Mouse (Mus musculus) forebrain, embryonic 16.5 days (tissue): Measurements from ENCODE around the gene Baiap2l1. TPM values are rescaled to one million over a fixed set of nuclear protein-coding genes. Genes with fewer than 3 reads are reported as not detected.

Source experiments
- ATAC-seq: fragments of 200-750 bp; cut with Nextera tagmentation; 2 replicates; pipeline ENCODE4 v1.8.0; 2017; ENCODE audit warnings: mild to moderate bottlenecking, moderate library complexity
- H3K27ac ChIP-seq: fragments of 300-500 bp; sonication (generic); 2 replicates; pipeline ENCODE4 v1.5.1; 2014; ENCODE audit warnings: low read length, control low read depth
- H3K27me3 ChIP-seq: fragments of 300-500 bp; sonication (generic); replicated peaks from 2 replicates; pipeline ENCODE4 v1.6.1; 2014; ENCODE audit warnings: low read length; ENCODE audit not compliant: control insufficient read depth, insufficient read depth
- H3K36me3 ChIP-seq: fragments of 300-500 bp; sonication (generic); 2 replicates; pipeline ENCODE4 v1.6.1; 2014; ENCODE audit not compliant: control insufficient read depth, insufficient read depth
- H3K4me1 ChIP-seq: fragments of 300-500 bp; sonication (generic); replicated peaks from 2 replicates; pipeline ENCODE4 v1.6.1; 2014; ENCODE audit warnings: low read length; ENCODE audit not compliant: control insufficient read depth, insufficient read depth
- H3K4me2 ChIP-seq: fragments of 300-500 bp; sonication (generic); 2 replicates; pipeline ENCODE4 v1.6.1; 2014; ENCODE audit warnings: mild to moderate bottlenecking, low read length, control low read depth
- H3K4me3 ChIP-seq: fragments of 300-500 bp; sonication (generic); replicated peaks from 2 replicates; pipeline ENCODE4 v1.5.1; 2014; ENCODE audit warnings: mild to moderate bottlenecking, low read length, control low read depth
- H3K9ac ChIP-seq: fragments of 300-500 bp; sonication (generic); replicated peaks from 2 replicates; pipeline ENCODE4 v1.6.1; 2014; ENCODE audit warnings: low read depth, low read length, control low read depth
- H3K9me3 ChIP-seq: fragments of 300-500 bp; sonication (generic); 2 replicates; pipeline ENCODE4 v1.6.1; 2016; ENCODE audit warnings: low read length; ENCODE audit not compliant: control insufficient read depth
- WGBS: fragments of 180-500 bp; shearing (Covaris S2); extraction: QIAGEN DNeasy Blood & Tissue Kit; methylation state at CpG from one replicate; pipeline ENCODE4 v1.1.7; 2014; 5-methylcytosine and 5-hydroxymethylcytosine counted together
- polyA plus RNA-seq: library from polyadenylated mRNA; unstranded; fragments of >200 nt; fragmentation: Nextera tagmentation; extraction: Ambion mirVana; gene quantifications from 2 replicates; pipeline ENCODE4 v1.2.1, GENCODE M21; 2015

Baiap2l1 gene
- polyA plus RNA-seq, 1 experiment from 2014 or later: 1.6 TPM

- H3K27ac ChIP-seq: no peak overlapping the region
- H3K36me3 ChIP-seq: no peaks in the 10 kb centered on the region
- ATAC-seq: no peak
- H3K4me2 ChIP-seq: no peak overlapping the region
- no peaks in the 10 kb centered on the region for H3K4me1 ChIP-seq
- H3K9me3 ChIP-seq: no peaks in the 10 kb centered on the region
- no peak overlapping the region for H3K9ac ChIP-seq
- no peak overlapping the region for H3K4me3 ChIP-seq
- WGBS: 82% methylated on average over 6 of the region's 6 CpGs
- no peaks in the 10 kb centered on the region for H3K27me3 ChIP-seq
These were observed 123.7 kb downstream of the Baiap2l1 start for GRCm38 (mm10) chr5:144234222-144234621.

- no peaks in the 10 kb centered on the region for H3K4me1 ChIP-seq
- H3K27ac ChIP-seq: no peak overlapping the region
- H3K36me3 ChIP-seq: no peaks in the 10 kb centered on the region
- H3K9ac ChIP-seq: no peak overlapping the region
- H3K4me2 ChIP-seq: no peak overlapping the region
- 87% methylated on average over 5 of the region's 5 CpGs for WGBS
- no peak overlapping the region for H3K4me3 ChIP-seq
- ATAC-seq: no peak
- no peaks in the 10 kb centered on the region for H3K27me3 ChIP-seq
- H3K9me3 ChIP-seq: no peaks in the 10 kb centered on the region
These were observed 125.4 kb downstream of the Baiap2l1 start for GRCm38 (mm10) chr5:144232531-144232930.

GRCm38 (mm10) chr5:144231410-144231809, 126.5 kb downstream of the Baiap2l1 start:
- Histone ChIP-seq H3K4me1 (no peaks in the 10 kb centered on the region), H3K9me3 (no peaks in the 10 kb centered on the region), H3K27ac (no peak overlapping the region), H3K9ac (no peak overlapping the region), H3K4me3 (no peak overlapping the region), H3K27me3 (no peaks in the 10 kb centered on the region), H3K36me3 (no peaks in the 10 kb centered on the region), H3K4me2 (no peak overlapping the region)
- no peak for ATAC-seq
- 81% methylated on average over 1 of the region's 1 CpGs for WGBS

DNA sequence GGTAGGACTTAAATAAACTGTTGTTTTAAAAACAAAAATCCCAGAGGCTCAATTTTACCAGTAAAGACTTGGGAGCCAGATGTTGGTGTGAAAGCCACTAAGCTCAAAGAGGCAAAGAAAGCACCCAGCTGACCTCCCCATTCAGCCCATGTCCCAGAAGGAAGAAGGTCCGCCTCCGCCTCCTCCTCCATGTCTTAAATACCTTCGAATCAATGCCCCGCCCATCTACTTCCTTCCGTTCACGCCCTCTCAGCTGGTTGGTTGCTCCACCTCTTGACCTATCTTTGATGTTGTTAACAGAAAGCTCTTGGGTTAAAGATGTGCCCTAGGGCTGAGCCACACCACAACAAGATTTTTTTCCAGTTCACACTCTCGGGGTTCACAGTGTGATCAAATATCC, 127.7 kb downstream of the Baiap2l1 start:
- Histone ChIP-seq H3K27me3 (no peaks in the 10 kb centered on the region), H3K9ac (no peak overlapping the region), H3K27ac (no peak overlapping the region), H3K4me3 (no peak overlapping the region), H3K9me3 (no peaks in the 10 kb centered on the region), H3K4me2 (no peak overlapping the region), H3K36me3 (no peaks in the 10 kb centered on the region), H3K4me1 (no peaks in the 10 kb centered on the region)
- no peak for ATAC-seq
- 85% methylated on average over 7 of the region's 7 CpGs for WGBS

- no peaks in the 10 kb centered on the region for H3K36me3 ChIP-seq
- H3K9ac ChIP-seq: no peak overlapping the region
- H3K4me1 ChIP-seq: peaks cover 21% of the 10 kb centered on the region
- no peaks in the 10 kb centered on the region for H3K27me3 ChIP-seq
- no peak overlapping the region for H3K4me2 ChIP-seq
- no peak overlapping the region for H3K27ac ChIP-seq
- H3K4me3 ChIP-seq: no peak overlapping the region
- 32% methylated on average over 11 of the region's 11 CpGs for WGBS
- no peak for ATAC-seq
- H3K9me3 ChIP-seq: no peaks in the 10 kb centered on the region
These were observed 131.7 kb downstream of the Baiap2l1 start for GRCm38 (mm10) chr5:144226220-144226619.

- H3K4me2 ChIP-seq: peak overlapping the region; percentile 75
These were observed 133.8 kb downstream of the Baiap2l1 start for GRCm38 (mm10) chr5:144223899-144224816.

DNA sequence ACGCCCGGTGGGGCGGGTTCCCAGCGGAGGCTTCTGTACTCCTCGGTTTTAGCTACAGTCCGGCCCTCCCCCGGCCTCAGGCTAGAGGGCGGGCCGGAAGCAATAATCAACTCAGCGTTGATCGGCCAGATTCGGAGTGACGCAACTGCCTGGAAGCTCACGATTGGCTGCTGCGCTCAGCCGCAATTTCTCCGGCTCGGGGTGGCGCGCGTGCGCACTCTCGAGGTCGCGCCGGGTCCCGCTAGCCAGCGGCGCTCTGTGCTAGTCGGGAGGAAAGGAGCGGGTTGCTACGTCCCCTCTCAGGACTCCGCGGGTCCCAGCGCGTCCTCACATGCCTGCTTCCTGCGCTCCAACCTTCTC, 134.4 kb downstream of the Baiap2l1 start, which contains the start of gene Tecpr1:
Tecpr1 (minus strand) TSS at position 113 of the 360 bp plus-strand sequence.
- peak within 1 kb of the TSS; percentile 82 for H3K4me3 ChIP-seq
- peak; percentile 99 for ATAC-seq
- no peaks in the 10 kb centered on the region for H3K27me3 ChIP-seq
- no peaks in the 10 kb centered on the region for H3K36me3 ChIP-seq
- WGBS: under 1% methylated on average over 37 of the region's 37 CpGs
- no peaks in the 10 kb centered on the region for H3K9me3 ChIP-seq
- H3K9ac ChIP-seq: peak within 1 kb of the TSS; percentile 87
- peak within 1 kb of the TSS; percentile 82 for H3K4me2 ChIP-seq
- peaks cover 21% of the 10 kb centered on the region for H3K4me1 ChIP-seq
- peak within 1 kb of the TSS; percentile 83 for H3K27ac ChIP-seq

More at GRCm38 (mm10) chr5:144223899-144224816, 133.8 kb downstream of the Baiap2l1 start:
- peak overlapping the region; percentile 83 for H3K27ac ChIP-seq
- H3K27me3 ChIP-seq: no peaks in the 10 kb centered on the region
- H3K4me3 ChIP-seq: peak overlapping the region; percentile 82
- no peaks in the 10 kb centered on the region for H3K9me3 ChIP-seq
- peak; percentile 25; the same call in 1 of the 2 replicates for ATAC-seq
- H3K4me1 ChIP-seq: peaks cover 21% of the 10 kb centered on the region
- H3K9ac ChIP-seq: peak overlapping the region; percentile 87
- H3K36me3 ChIP-seq: no peaks in the 10 kb centered on the region
- 24% methylated on average over 18 of the region's 18 CpGs for WGBS

DNA sequence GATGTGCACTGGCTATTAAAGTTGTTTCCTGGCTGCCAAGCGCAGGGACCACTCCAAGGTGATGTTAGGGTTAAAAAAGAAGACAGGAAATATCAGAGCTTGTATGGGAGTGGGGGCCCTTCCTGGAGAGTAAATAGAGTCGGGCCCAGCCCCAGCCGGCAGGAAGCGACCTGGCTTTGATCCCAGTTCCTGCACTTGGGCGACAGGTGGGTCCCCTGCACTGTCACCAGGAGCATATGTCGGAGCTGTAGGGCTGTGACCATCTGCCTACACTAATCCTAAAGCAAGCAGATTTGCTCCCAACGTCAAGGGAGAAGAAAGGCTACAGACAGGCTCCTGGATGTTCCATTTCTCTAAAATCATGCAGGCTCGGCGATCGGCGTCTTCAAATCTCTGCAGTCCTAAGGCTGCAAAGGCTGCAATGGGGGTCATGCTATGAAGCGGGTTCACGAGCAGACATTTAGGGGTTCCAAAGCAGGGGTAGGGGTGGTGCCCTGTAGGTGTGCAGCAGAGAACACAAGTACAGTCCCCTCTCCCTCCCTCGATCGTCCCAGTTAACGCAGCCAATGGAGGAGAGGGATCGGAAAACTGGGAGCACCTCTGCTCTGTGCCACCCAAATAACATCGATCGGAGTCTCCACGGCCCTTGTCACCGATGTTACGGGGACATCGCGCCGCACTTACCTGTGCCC, 135.0 kb downstream of the Baiap2l1 start:
- Histone ChIP-seq H3K9ac (peak overlapping the region; percentile 87), H3K27me3 (no peaks in the 10 kb centered on the region), H3K9me3 (no peaks in the 10 kb centered on the region), H3K4me3 (peak overlapping the region; percentile 82), H3K4me1 (peaks cover 21% of the 10 kb centered on the region), H3K36me3 (no peaks in the 10 kb centered on the region), H3K4me2 (peak overlapping the region; percentile 82), H3K27ac (peak overlapping the region; percentile 57)
- 2% methylated on average over 25 of the region's 25 CpGs for WGBS
- peak; percentile 76 for ATAC-seq

- ATAC-seq: no peak
- H3K4me1 ChIP-seq: peaks cover 21% of the 10 kb centered on the region
- no peak overlapping the region for H3K4me2 ChIP-seq
- H3K9me3 ChIP-seq: no peaks in the 10 kb centered on the region
- no peaks in the 10 kb centered on the region for H3K27me3 ChIP-seq
- no peak overlapping the region for H3K4me3 ChIP-seq
- WGBS: 59% methylated on average over 4 of the region's 4 CpGs
- H3K27ac ChIP-seq: no peak overlapping the region
- H3K9ac ChIP-seq: no peak overlapping the region
- no peaks in the 10 kb centered on the region; the same call in 1 of the 2 replicates for H3K36me3 ChIP-seq
These were observed 136.6 kb downstream of the Baiap2l1 start for GRCm38 (mm10) chr5:144221305-144221704.
